21 mouse cellular contexts compared by ENCODE assay signal in genomic region chr14:54216126-54216525, GRCm38 (mm10). TPM values are rescaled to one million over a fixed set of nuclear protein-coding genes. Genes with fewer than 3 reads are reported as not detected.
DNase-seq lines count a peak whose midpoint lies in the region; ATAC-seq and TF ChIP-seq lines count a peak whose summit lies in the region.
"Had no signal": no experiment of that assay in that cellular context is flagged by ENCODE, and none has a peak within 500 bp of the region (broad histone marks: within the 10 kb centered on the region; RNA-seq: fewer than 3 reads in every experiment).

No protein-coding gene starts in this region.

- no peak overlapping the region for H3K4me3 ChIP-seq in kidney, embryonic 14.5 days (ENCODE audit: low read length)
- H3K4me3 ChIP-seq in left cerebral cortex, adult 2 months: no peak overlapping the region
- H3K4me3 ChIP-seq: forebrain, embryonic 13.5 days; heart, embryonic 12.5 days; hindbrain, embryonic 12.5 days; limb, embryonic 15.5 days; liver, embryonic 15.5 days; midbrain, embryonic 15.5 days; neural tube, embryonic 12.5 days had no signal

- TF ChIP-seq CTCF in left cerebral cortex, adult 2 months (IDR thresholded peaks at IDR 0.05): no peak

- 69% methylated on average over 7 of the region's 7 CpGs for WGBS in kidney, embryonic 14.5 days

- H3K27ac ChIP-seq in kidney, embryonic 14.5 days (ENCODE audit: low read depth, low read length): no peak overlapping the region
- H3K27ac ChIP-seq in left cerebral cortex, adult 2 months: no peak overlapping the region
- H3K27ac ChIP-seq: forebrain, embryonic 13.5 days; hindbrain, embryonic 12.5 days; limb, embryonic 15.5 days; liver, embryonic 15.5 days; macrophage; midbrain, embryonic 15.5 days; neural tube, embryonic 12.5 days had no signal

- H3K4me1 ChIP-seq in kidney, embryonic 14.5 days (ENCODE audit: control insufficient read depth, insufficient read depth, low read length): peaks cover 23% of the 10 kb centered on the region
- H3K4me1 ChIP-seq: forebrain, embryonic 13.5 days; midbrain, embryonic 15.5 days; neural tube, embryonic 12.5 days had no signal

- no peaks in the 10 kb centered on the region for H3K27me3 ChIP-seq in kidney, embryonic 14.5 days (ENCODE audit: control insufficient read depth, insufficient read depth, low read length)
- H3K27me3 ChIP-seq: forebrain, embryonic 13.5 days; heart, embryonic 12.5 days; hindbrain, embryonic 12.5 days; limb, embryonic 15.5 days; midbrain, embryonic 15.5 days; neural tube, embryonic 12.5 days had no signal

- no peak overlapping the region for H3K9ac ChIP-seq in kidney, embryonic 14.5 days (ENCODE audit: low read depth, low read length)
- H3K9ac ChIP-seq: forebrain, embryonic 13.5 days; heart, embryonic 12.5 days; hindbrain, embryonic 12.5 days; limb, embryonic 15.5 days; liver, embryonic 15.5 days; midbrain, embryonic 15.5 days; neural tube, embryonic 12.5 days had no signal

- no peaks in the 10 kb centered on the region for H3K36me3 ChIP-seq in kidney, embryonic 14.5 days (ENCODE audit: control insufficient read depth, insufficient read depth, low read length)
- H3K36me3 ChIP-seq: heart, embryonic 12.5 days; hindbrain, embryonic 12.5 days; limb, embryonic 15.5 days; liver, embryonic 15.5 days; midbrain, embryonic 15.5 days; neural tube, embryonic 12.5 days had no signal

- intact Hi-C loops in left cerebral cortex, adult 2 months (cut with DNase I): no loop called here

- no peak for ATAC-seq in kidney, embryonic 14.5 days (ENCODE audit: low FRiP score, low TSS enrichment)
- ATAC-seq: forebrain, embryonic 13.5 days; intestine, postnatal 0 days; midbrain, embryonic 15.5 days had no signal

- no peak overlapping the region for H3K4me2 ChIP-seq in kidney, embryonic 14.5 days (replicated peaks; ENCODE audit: low read depth, low read length)
- H3K4me2 ChIP-seq: forebrain, embryonic 13.5 days; heart, embryonic 12.5 days; hindbrain, embryonic 12.5 days; limb, embryonic 15.5 days; liver, embryonic 15.5 days; midbrain, embryonic 15.5 days; neural tube, embryonic 12.5 days had no signal

- no peaks in the 10 kb centered on the region for H3K9me3 ChIP-seq in kidney, embryonic 14.5 days (ENCODE audit: control insufficient read depth, low read length)
- H3K9me3 ChIP-seq: forebrain, embryonic 13.5 days; heart, embryonic 12.5 days; hindbrain, embryonic 12.5 days; limb, embryonic 15.5 days; liver, embryonic 15.5 days; midbrain, embryonic 15.5 days; neural tube, embryonic 12.5 days had no signal

- peak; percentile 66 for DNase-seq in adrenal gland, postnatal 10 days
- no peak for DNase-seq in adrenal gland, adult 8-10 months
- DNase-seq in kidney, adult 18-20 months: peak; percentile 69
- DNase-seq in adrenal gland, postnatal 36 days: peak; percentile 49 to 60
- peak; percentile 73 to 74 for DNase-seq in kidney, postnatal 25 days
- DNase-seq in left cerebral cortex, adult 2 months (ENCODE audit: extremely low spot score in 1 of 2, low spot score in 2 of 2): no peak
- DNase-seq: cerebellum, adult 9-10 months; left cerebral cortex, postnatal 4 days; right cerebral cortex, postnatal 25 days; spleen, adult 18-20 months; thymus, postnatal 4 days had no signal

RNA-seq across cellular contexts. Expression of gene Dad1, which starts 37.8 kb away (rescaled TPM):
- 100 to 1,000 TPM; 171 to 191 TPM for total RNA-seq in adrenal gland, postnatal 10 days (2021)
- 100 to 1,000 TPM; 387 to 496 (median 428) TPM for total RNA-seq in adrenal gland, adult 8-10 months (2022)
- 431 and 487 TPM in 2 replicates for polyA plus RNA-seq in kidney, embryonic 14.5 days (2014; fragmentation: Nextera tagmentation; extraction: Ambion mirVana)
- total RNA-seq in adrenal gland, postnatal 36 days (2021): 100 to 1,000 TPM; 341 to 382 TPM
- 100 to 1,000 TPM; 106 to 115 TPM for total RNA-seq in left cerebral cortex, adult 2 months (2021)

RNA-seq across cellular contexts. Expression of gene Abhd4, which starts 37.9 kb away (rescaled TPM):
- 100 to 1,000 TPM; 206 to 229 TPM for total RNA-seq in adrenal gland, postnatal 10 days (2021)
- 100 to 1,000 TPM; 810 to 947 (median 895) TPM for total RNA-seq in adrenal gland, adult 8-10 months (2022)
- polyA plus RNA-seq in kidney, embryonic 14.5 days (2014; fragmentation: Nextera tagmentation; extraction: Ambion mirVana): 50.3 and 62.5 TPM in 2 replicates
- 100 to 1,000 TPM; 479 to 663 TPM for total RNA-seq in adrenal gland, postnatal 36 days (2021)
- total RNA-seq in left cerebral cortex, adult 2 months (2021): 10 to 100 TPM; 46.7 to 49.3 TPM

Comparison
In these comparisons a context has a peak if more than half of its experiments do, and no peak if none do; other contexts are left out.
1. DNase-seq: peak in adrenal gland, postnatal 10 days (single experiment), kidney, adult 18-20 months (single experiment), adrenal gland, postnatal 36 days (2 of 2) and kidney, postnatal 25 days (2 of 2); none in adrenal gland, adult 8-10 months (single experiment) and left cerebral cortex, adult 2 months (0 of 2).
2. RNA of gene Abhd4, which starts 37.9 kb away (total RNA-seq): 810 to 947 TPM in adrenal gland, adult 8-10 months, 479 to 663 TPM in adrenal gland, postnatal 36 days and 206 to 229 TPM in adrenal gland, postnatal 10 days; 46.7 to 49.3 TPM in left cerebral cortex, adult 2 months; every median in the first group is over 4 times any median in the second.